Mouse (Mus musculus) liver, adult 2 months (tissue): ENCODE measurements at regions not wholly inside any gene's neighbourhood (a gene's known extent, or its start where the extent isn't known, plus 50 kb on each side); places are given as distances from the start of the nearest gene placed in this dataset.

ENCODE experiments used
- DNase-seq: peaks from one replicate; pipeline ENCODE4 v3.0.0-alpha.2; 2011; ENCODE audit warnings: low read depth, low spot score; ENCODE audit errors: extremely low read depth
- H3K27ac ChIP-seq: fragments of 200-500 bp; replicated peaks from 2 replicates; pipeline ENCODE4 v1.5.1; 2012; ENCODE audit warnings: low read depth, mild to moderate bottlenecking, control low read depth, inconsistent platforms, low read length; ENCODE audit not compliant: insufficient read depth
- H3K27me3 ChIP-seq: fragments of 200-500 bp; 2 replicates; pipeline ENCODE4 v1.6.1; 2012; ENCODE audit warnings: mild to moderate bottlenecking, moderate library complexity, low read length, inconsistent platforms; ENCODE audit not compliant: control insufficient read depth, insufficient read depth
- H3K36me3 ChIP-seq: fragments of 200-500 bp; 2 replicates; pipeline ENCODE4 v1.6.1; 2012; ENCODE audit warnings: low read length, inconsistent platforms; ENCODE audit not compliant: control insufficient read depth, insufficient read depth
- H3K4me1 ChIP-seq: fragments of 200-500 bp; 2 replicates; pipeline ENCODE4 v1.6.1; 2011; ENCODE audit warnings: low read length; ENCODE audit not compliant: control insufficient read depth, insufficient read depth
- H3K4me3 ChIP-seq: fragments of 200-500 bp; 2 replicates; pipeline ENCODE4 v1.5.1; 2011; ENCODE audit warnings: low read depth, mild to moderate bottlenecking, control low read depth, low read length, moderate library complexity; ENCODE audit not compliant: insufficient read depth
- H3K79me2 ChIP-seq: fragments of 200-500 bp; 2 replicates; pipeline ENCODE4 v1.6.1; 2012; ENCODE audit warnings: inconsistent platforms, mild to moderate bottlenecking, low read length, moderate library complexity; ENCODE audit not compliant: control insufficient read depth, insufficient read depth
- H3K9ac ChIP-seq: fragments of 200-500 bp; 2 replicates; pipeline ENCODE4 v1.6.1; 2012; ENCODE audit warnings: low read depth, mild to moderate bottlenecking, control low read depth, inconsistent platforms, low read length
- CTCF ChIP-seq: fragments of 200-500 bp; IDR thresholded peaks from 2 replicates; pipeline ENCODE4 v1.5.1; 2011; ENCODE audit warnings: low read depth, low read length, control low read depth
- POLR2A ChIP-seq: fragments of 200-500 bp; IDR thresholded peaks from 2 replicates; pipeline ENCODE4 v1.6.1; 2011; ENCODE audit warnings: low read length, control low read depth; ENCODE audit not compliant: insufficient read depth; ENCODE audit errors: extremely low read depth
- WGBS: fragments of 180-500 bp; shearing (Covaris S2); methylation state at CpG from one replicate; pipeline ENCODE4 v1.1.7; 2018; 5-methylcytosine and 5-hydroxymethylcytosine counted together

DNA sequence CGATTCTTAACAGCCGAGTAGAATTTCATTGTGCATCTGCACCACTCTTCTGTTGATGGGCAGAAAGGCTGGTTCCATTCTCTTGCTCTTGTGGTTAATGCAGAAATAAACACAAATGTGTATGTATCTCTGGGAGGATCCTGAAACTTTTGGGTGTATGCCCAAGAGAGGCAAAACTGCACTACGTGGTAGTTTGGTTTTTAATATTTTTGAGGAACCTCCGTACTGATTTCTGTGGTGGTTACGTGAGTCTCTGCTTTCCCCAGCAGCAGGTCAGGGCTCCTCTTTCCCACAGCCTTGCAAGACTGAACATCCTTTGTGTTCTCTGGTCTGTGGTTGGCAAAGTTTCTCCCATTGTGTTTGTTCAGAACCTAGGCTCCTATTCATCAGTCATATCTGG, 198.9 kb upstream of the Ubash3b start:
- WGBS = 84% methylated on average over 5 of the region's 5 CpGs
- Histone ChIP-seq H3K36me3 (no peaks in the 10 kb centered on the region), H3K27me3 (0 out of 2 replicates have a peak, but pooled peaks cover 2% of the 10 kb centered on the region), H3K9ac (no peak overlapping the region), H3K4me3 (no peak overlapping the region), H3K4me1 (no peaks in the 10 kb centered on the region), H3K79me2 (no peaks in the 10 kb centered on the region), H3K27ac (no peak overlapping the region)
- TF ChIP-seq CTCF (no peak), POLR2A (no peak)
- DNase-seq = no peak

DNA sequence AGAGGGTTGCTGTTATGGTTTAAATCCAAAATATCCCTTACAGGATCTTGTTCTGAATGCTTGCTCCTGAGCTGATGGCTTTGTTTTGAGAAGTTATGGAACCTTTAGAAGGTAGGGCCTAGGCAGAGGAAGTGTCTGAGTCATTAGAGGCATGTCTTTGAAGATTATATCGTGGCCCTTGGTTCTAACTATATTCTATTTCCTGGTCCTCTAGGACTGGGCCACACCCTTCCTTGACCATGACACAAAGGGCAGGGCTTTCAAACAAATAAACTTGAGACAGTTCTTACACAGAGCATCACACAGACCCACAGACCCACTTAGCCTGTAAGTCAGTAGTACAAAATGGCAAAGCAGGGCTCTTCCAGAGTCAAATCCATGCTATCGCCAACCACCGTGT, 197.8 kb upstream of the Ubash3b start:
- no peak overlapping the region for H3K4me3 ChIP-seq
- H3K9ac ChIP-seq = no peak overlapping the region
- H3K4me1 ChIP-seq = no peaks in the 10 kb centered on the region
- H3K36me3 ChIP-seq = no peaks in the 10 kb centered on the region
- no peak overlapping the region for H3K27ac ChIP-seq
- no peaks in the 10 kb centered on the region for H3K27me3 ChIP-seq
- no peak for DNase-seq
- H3K79me2 ChIP-seq = no peaks in the 10 kb centered on the region
- TF ChIP-seq POLR2A = no peak
- no peak for TF ChIP-seq CTCF
- WGBS = 87% methylated on average over 3 of the region's 3 CpGs

DNA sequence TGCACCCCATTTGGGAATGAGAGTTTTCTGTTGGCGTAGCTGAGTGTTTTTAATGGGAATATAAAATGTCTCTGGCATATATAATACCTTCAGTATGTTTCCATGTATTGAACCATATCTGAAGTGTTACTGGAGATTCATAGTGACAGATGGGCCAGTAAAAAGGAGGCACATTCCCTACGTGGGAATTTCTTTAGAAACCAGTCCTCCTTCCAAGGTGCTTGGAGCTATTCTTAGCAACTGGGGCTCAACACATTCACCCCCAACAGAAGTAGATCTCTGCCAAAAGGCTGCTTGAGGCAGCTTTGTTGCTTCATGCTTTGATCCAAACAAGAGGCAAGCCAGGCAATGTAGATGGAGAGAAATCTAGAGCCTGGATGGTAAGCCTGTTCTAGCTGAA, 183.8 kb upstream of the Ubash3b start:
- DNase-seq = no peak
- 83% methylated on average over 2 of the region's 2 CpGs for WGBS

DNA sequence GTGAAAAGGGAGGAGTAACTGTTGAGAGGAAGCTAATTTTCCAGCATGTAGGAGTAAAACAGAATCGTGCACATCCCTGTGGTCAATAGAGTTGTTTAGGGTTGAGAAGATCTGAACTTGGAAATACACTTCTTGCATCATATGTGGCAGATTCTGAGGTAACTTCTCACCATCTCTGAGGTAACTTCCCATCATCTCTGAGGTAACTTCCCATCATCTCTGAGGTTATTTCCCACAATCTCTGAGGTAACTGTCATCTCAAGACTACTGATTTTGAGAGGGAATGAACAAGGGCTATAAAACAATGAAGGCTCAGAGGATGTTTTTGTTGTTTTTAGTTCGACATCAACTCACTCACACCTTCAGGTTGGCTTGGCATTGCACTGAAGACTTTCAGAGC, 175.9 kb upstream of the Ubash3b start:
- no peak overlapping the region for H3K27ac ChIP-seq
- no peak for TF ChIP-seq CTCF
- TF ChIP-seq POLR2A = no peak
- H3K9ac ChIP-seq = no peak overlapping the region
- H3K27me3 ChIP-seq = peaks cover 5% of the 10 kb centered on the region; the same call in 1 of the 2 replicates
- no peaks in the 10 kb centered on the region for H3K4me1 ChIP-seq
- no peaks in the 10 kb centered on the region for H3K36me3 ChIP-seq
- H3K79me2 ChIP-seq = no peaks in the 10 kb centered on the region
- DNase-seq = no peak
- 76% methylated on average over 2 of the region's 2 CpGs for WGBS
- no peak overlapping the region for H3K4me3 ChIP-seq

More for the DNA sequence above, 183.8 kb upstream of the Ubash3b start:
- TF ChIP-seq CTCF = no peak
- no peak for TF ChIP-seq POLR2A
- Histone ChIP-seq H3K79me2 (no peaks in the 10 kb centered on the region), H3K4me3 (no peak overlapping the region), H3K27ac (no peak overlapping the region), H3K27me3 (peaks cover 6% of the 10 kb centered on the region; the same call in 1 of the 2 replicates), H3K4me1 (no peaks in the 10 kb centered on the region), H3K9ac (no peak overlapping the region), H3K36me3 (no peaks in the 10 kb centered on the region)

DNA sequence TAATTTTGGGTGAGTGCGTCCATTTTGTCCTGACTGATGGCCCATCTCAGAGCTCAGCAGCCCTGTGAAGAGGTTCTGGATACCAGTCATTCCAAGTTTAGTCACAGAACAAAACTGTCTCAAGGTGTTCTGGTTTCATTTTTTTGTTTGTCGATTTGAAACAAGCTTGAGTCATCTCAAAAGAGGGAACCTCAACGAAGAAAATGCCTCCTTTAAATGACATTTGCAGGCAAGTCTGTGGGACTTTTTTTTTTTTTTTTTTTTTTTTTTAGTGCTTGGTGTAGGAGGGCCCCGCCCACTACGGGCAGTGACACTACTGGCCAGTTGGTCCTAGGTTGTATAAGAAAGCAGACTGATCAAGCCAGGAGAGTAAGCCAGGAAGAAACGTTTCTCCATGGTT, 175.3 kb upstream of the Ubash3b start:
- TF ChIP-seq POLR2A (no peak), CTCF (no peak)
- no peaks in the 10 kb centered on the region for H3K36me3 ChIP-seq
- H3K79me2 ChIP-seq = no peaks in the 10 kb centered on the region
- WGBS = 77% methylated on average over 6 of the region's 6 CpGs
- DNase-seq = no peak
- H3K9ac ChIP-seq = no peak overlapping the region
- H3K27me3 ChIP-seq = peaks cover 5% of the 10 kb centered on the region; the same call in 1 of the 2 replicates
- no peak overlapping the region for H3K27ac ChIP-seq
- H3K4me3 ChIP-seq = no peak overlapping the region
- no peaks in the 10 kb centered on the region for H3K4me1 ChIP-seq

DNA sequence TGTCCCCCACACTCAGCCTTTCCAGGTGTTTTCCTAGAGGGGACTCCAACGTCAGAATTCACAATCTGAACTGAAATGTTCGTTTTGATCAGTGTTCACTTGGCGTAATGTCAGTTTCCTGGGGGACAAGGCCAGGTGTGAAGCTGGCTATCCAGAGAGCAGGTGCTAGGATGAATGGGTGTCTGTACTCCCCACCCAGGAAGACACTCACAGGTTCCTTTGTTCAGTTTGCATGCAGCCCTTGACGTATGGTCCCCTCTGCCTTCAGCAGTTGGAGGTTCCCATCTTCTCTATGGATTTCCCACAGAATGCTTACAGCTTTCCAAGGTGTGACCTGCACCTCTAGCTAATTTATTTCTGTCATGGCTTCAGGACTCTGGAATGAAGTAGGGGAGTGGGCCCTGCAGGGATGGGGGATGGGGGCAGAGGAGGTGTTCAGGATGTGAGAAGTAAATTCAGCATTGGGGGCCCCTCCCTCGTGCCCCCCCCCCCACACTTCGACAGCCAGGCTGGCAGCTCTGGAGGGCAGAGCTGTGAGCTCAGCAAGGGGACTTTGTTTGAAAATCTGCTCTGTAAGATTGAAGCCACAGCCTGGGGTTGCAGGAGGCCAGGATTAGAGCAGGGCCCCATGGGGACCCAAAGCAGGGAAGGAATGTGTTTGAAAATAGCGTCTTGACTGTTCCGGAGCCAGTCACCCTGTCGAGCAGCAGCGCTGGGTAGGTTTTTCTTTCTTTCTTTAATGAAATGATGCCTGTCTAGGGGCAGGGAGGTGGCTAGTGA, 173.2 kb upstream of the Ubash3b start:
- H3K9ac ChIP-seq = no peak overlapping the region
- no peaks in the 10 kb centered on the region for H3K79me2 ChIP-seq
- no peak overlapping the region for H3K4me3 ChIP-seq
- TF ChIP-seq POLR2A = no peak
- no peak for TF ChIP-seq CTCF
- no peaks in the 10 kb centered on the region for H3K36me3 ChIP-seq
- H3K27me3 ChIP-seq = peaks cover 11% of the 10 kb centered on the region; the same call in 1 of the 2 replicates
- H3K27ac ChIP-seq = no peak overlapping the region
- no peak for DNase-seq
- 47% methylated on average over 10 of the region's 10 CpGs for WGBS
- H3K4me1 ChIP-seq = no peaks in the 10 kb centered on the region
